11 mouse cellular contexts compared by ENCODE assay signal in genomic region chr1:184262975-184263374, GRCm38 (mm10).
DNase-seq lines count a peak whose midpoint lies in the region; ATAC-seq and TF ChIP-seq lines count a peak whose summit lies in the region.
"Had no signal": no experiment of that assay in that cellular context is flagged by ENCODE, and none has a peak within 500 bp of the region (broad histone marks: within the 10 kb centered on the region; RNA-seq: fewer than 3 reads in every experiment).

No protein-coding gene starts in this region.

- H3K9ac ChIP-seq in lung, embryonic 14.5 days: no peak overlapping the region
- H3K9ac ChIP-seq in forebrain, embryonic 13.5 days: no peak overlapping the region
- H3K9ac ChIP-seq: embryonic facial prominence, embryonic 13.5 days; limb, embryonic 12.5 days had no signal

- no peak for TF ChIP-seq POLR2A in embryonic fibroblast, embryonic 13.5 days (IDR thresholded peaks at IDR 0.05; ENCODE audit: low read depth, low read length)

- no peaks in the 10 kb centered on the region for H3K36me3 ChIP-seq in lung, embryonic 14.5 days (ENCODE audit: insufficient read depth)
- no peaks in the 10 kb centered on the region for H3K36me3 ChIP-seq in forebrain, embryonic 13.5 days (ENCODE audit: poor library complexity, severe bottlenecking)
- H3K36me3 ChIP-seq: embryonic facial prominence, embryonic 13.5 days; limb, embryonic 12.5 days had no signal

- H3K4me1 ChIP-seq in lung, embryonic 14.5 days (ENCODE audit: insufficient read depth): no peaks in the 10 kb centered on the region
- peaks cover 6% of the 10 kb centered on the region; the same call in 1 of the 2 replicates for H3K4me1 ChIP-seq in embryonic fibroblast, embryonic 13.5 days (ENCODE audit: control insufficient read depth, insufficient read depth, low read length)
- no peaks in the 10 kb centered on the region for H3K4me1 ChIP-seq in forebrain, embryonic 13.5 days

- H3K4me3 ChIP-seq in lung, embryonic 14.5 days (ENCODE audit: low read depth, low read length): no peak overlapping the region
- H3K4me3 ChIP-seq in embryonic fibroblast, embryonic 13.5 days (ENCODE audit: insufficient read depth, low read length): no peak overlapping the region
- H3K4me3 ChIP-seq in forebrain, embryonic 13.5 days: no peak overlapping the region
- H3K4me3 ChIP-seq: embryonic facial prominence, embryonic 13.5 days; limb, embryonic 12.5 days had no signal

- 73% methylated on average over 2 of the region's 2 CpGs for WGBS in lung, embryonic 14.5 days
- WGBS in forebrain, embryonic 13.5 days: 51% methylated on average over 2 of the region's 2 CpGs

- no peaks in the 10 kb centered on the region for H3K9me3 ChIP-seq in lung, embryonic 14.5 days (ENCODE audit: low read depth, low read length)
- no peaks in the 10 kb centered on the region for H3K9me3 ChIP-seq in forebrain, embryonic 13.5 days (replicated peaks)
- H3K9me3 ChIP-seq: embryonic facial prominence, embryonic 13.5 days had no signal

- H3K27me3 ChIP-seq in lung, embryonic 14.5 days (ENCODE audit: insufficient read depth, low read length): no peaks in the 10 kb centered on the region
- no peaks in the 10 kb centered on the region for H3K27me3 ChIP-seq in forebrain, embryonic 13.5 days
- H3K27me3 ChIP-seq: limb, embryonic 12.5 days had no signal

- TF ChIP-seq CTCF in lung, embryonic 14.5 days (IDR thresholded peaks at IDR 0.05; ENCODE audit: low read depth): peak; percentile 59
- peak; percentile 30; the same call in 1 of the 2 replicates for TF ChIP-seq CTCF in embryonic fibroblast, embryonic 13.5 days (IDR thresholded peaks at IDR 0.05; ENCODE audit: borderline replicate concordance, insufficient read depth, low read length)

- no peak overlapping the region for H3K27ac ChIP-seq in lung, embryonic 14.5 days (ENCODE audit: low read depth)
- H3K27ac ChIP-seq in embryonic fibroblast, embryonic 13.5 days (ENCODE audit: insufficient read depth, low read length): no peak overlapping the region
- no peak overlapping the region for H3K27ac ChIP-seq in forebrain, embryonic 13.5 days
- H3K27ac ChIP-seq: embryonic facial prominence, embryonic 13.5 days; limb, embryonic 12.5 days had no signal

- H3K4me2 ChIP-seq in lung, embryonic 14.5 days: no peak overlapping the region
- no peak overlapping the region for H3K4me2 ChIP-seq in forebrain, embryonic 13.5 days
- H3K4me2 ChIP-seq: embryonic facial prominence, embryonic 13.5 days; limb, embryonic 12.5 days had no signal

- peak; percentile 22 for DNase-seq in adrenal gland, postnatal 14 days
- no peak for DNase-seq in adrenal gland, adult 8-10 months
- DNase-seq in lung, embryonic 14.5 days: no peak
- no peak for DNase-seq in lung, postnatal 25 days (ENCODE audit: low spot score)
- DNase-seq in thymus, postnatal 0 days (ENCODE audit: low spot score): peak; percentile 12
- DNase-seq in ovary, postnatal 14 days (ENCODE audit: low spot score): no peak
- DNase-seq: gastrocnemius, postnatal 25 days had no signal

- no peak for ATAC-seq in lung, embryonic 14.5 days (ENCODE audit: insufficient read depth)
- no peak for ATAC-seq in forebrain, embryonic 13.5 days

Comparison
In these comparisons a context has a peak if more than half of its experiments do, and no peak if none do; other contexts are left out.
1. DNase-seq: peak in adrenal gland, postnatal 14 days (single experiment) and thymus, postnatal 0 days (single experiment); none in adrenal gland, adult 8-10 months (single experiment), lung, embryonic 14.5 days (single experiment), lung, postnatal 25 days (single experiment) and ovary, postnatal 14 days (single experiment).